Comparison of ENCODE assay signal across 28 mouse cellular contexts in genomic region chr11:5254016-5254415, GRCm38 (mm10). TPM values are rescaled to one million over a fixed set of nuclear protein-coding genes. Genes with fewer than 3 reads are reported as not detected.
DNase-seq lines count a peak whose midpoint lies in the region; ATAC-seq and TF ChIP-seq lines count a peak whose summit lies in the region.
"Had no signal": no experiment of that assay in that cellular context is flagged by ENCODE, and none has a peak within 500 bp of the region (broad histone marks: within the 10 kb centered on the region; RNA-seq: fewer than 3 reads in every experiment).

No protein-coding gene starts in this region.

- H3K36me3 ChIP-seq in embryonic facial prominence, embryonic 10.5 days (replicated peaks): no peaks in the 10 kb centered on the region
- H3K36me3 ChIP-seq in stomach, postnatal 0 days (ENCODE audit: control insufficient read depth, insufficient read depth, low read length): no peaks in the 10 kb centered on the region; the same call in 1 of the 2 replicates
- no peaks in the 10 kb centered on the region for H3K36me3 ChIP-seq in hindbrain, embryonic 16.5 days (ENCODE audit: control insufficient read depth, insufficient read depth, low read length)
- no peaks in the 10 kb centered on the region for H3K36me3 ChIP-seq in kidney, embryonic 16.5 days (ENCODE audit: insufficient read depth, low read length)
- H3K36me3 ChIP-seq: heart, embryonic 13.5 days; kidney, embryonic 15.5 days; lung, embryonic 15.5 days; midbrain, embryonic 12.5 days; neural tube, embryonic 15.5 days; stomach, embryonic 15.5 days had no signal

- intact Hi-C loops in gastrocnemius, adult 2 months (cut with DNase I): no loop called here
- intact Hi-C loops in gastrocnemius, postnatal 14 days (cut with DNase I; ENCODE audit: low total_unique reads): no loop called here

- peak overlapping the region; percentile 66 for H3K27ac ChIP-seq in gastrocnemius, adult 2 months
- 0 out of 2 replicates have a peak overlapping the region, but pooled peaks have one; percentile 1 for H3K27ac ChIP-seq in embryonic facial prominence, embryonic 10.5 days (replicated peaks)
- H3K27ac ChIP-seq in stomach, postnatal 0 days (replicated peaks): 0 out of 2 replicates have a peak overlapping the region, but pooled peaks have one; percentile 0
- no peak overlapping the region for H3K27ac ChIP-seq in hindbrain, embryonic 16.5 days (ENCODE audit: low read depth, low read length)
- no peak overlapping the region for H3K27ac ChIP-seq in kidney, embryonic 16.5 days (ENCODE audit: low read length)
- H3K27ac ChIP-seq: heart, embryonic 13.5 days; hindbrain, embryonic 14.5 days; lung, embryonic 15.5 days; midbrain, embryonic 12.5 days; neural tube, embryonic 15.5 days; stomach, embryonic 15.5 days had no signal

- no peak for ATAC-seq in stomach, postnatal 0 days (ENCODE audit: low FRiP score, low TSS enrichment)
- ATAC-seq in hindbrain, embryonic 16.5 days: no peak
- ATAC-seq in kidney, embryonic 16.5 days (ENCODE audit: low FRiP score, low TSS enrichment): no peak
- ATAC-seq: activated CD4-positive, CD25-positive, alpha-beta regulatory T cell, adult 4 months; forebrain, embryonic 14.5 days; inflammation-experienced regulatory T-cells, adult 6 months had no signal

- no peaks in the 10 kb centered on the region for H3K9me3 ChIP-seq in embryonic facial prominence, embryonic 10.5 days
- no peaks in the 10 kb centered on the region for H3K9me3 ChIP-seq in stomach, postnatal 0 days (ENCODE audit: control insufficient read depth, low read length)
- no peaks in the 10 kb centered on the region for H3K9me3 ChIP-seq in hindbrain, embryonic 16.5 days (ENCODE audit: control insufficient read depth, low read length)
- H3K9me3 ChIP-seq in kidney, embryonic 16.5 days (ENCODE audit: low read length): no peaks in the 10 kb centered on the region
- H3K9me3 ChIP-seq: heart, embryonic 13.5 days; kidney, embryonic 15.5 days; lung, embryonic 15.5 days; midbrain, embryonic 12.5 days; neural tube, embryonic 15.5 days; stomach, embryonic 15.5 days had no signal

- H3K9ac ChIP-seq in stomach, postnatal 0 days (ENCODE audit: low read length): no peak overlapping the region
- no peak overlapping the region for H3K9ac ChIP-seq in hindbrain, embryonic 16.5 days (ENCODE audit: low read depth, low read length)
- H3K9ac ChIP-seq in kidney, embryonic 16.5 days (replicated peaks; ENCODE audit: low read length): no peak overlapping the region
- H3K9ac ChIP-seq: hindbrain, embryonic 14.5 days; kidney, embryonic 15.5 days; lung, embryonic 15.5 days; midbrain, embryonic 12.5 days; neural tube, embryonic 15.5 days; stomach, embryonic 15.5 days had no signal

- H3K27me3 ChIP-seq in embryonic facial prominence, embryonic 10.5 days (replicated peaks; ENCODE audit: low read depth, poor library complexity, severe bottlenecking): no peaks in the 10 kb centered on the region
- no peaks in the 10 kb centered on the region for H3K27me3 ChIP-seq in stomach, postnatal 0 days (ENCODE audit: control insufficient read depth, insufficient read depth, low read length)
- H3K27me3 ChIP-seq in hindbrain, embryonic 16.5 days (replicated peaks; ENCODE audit: control insufficient read depth, insufficient read depth, low read length): no peaks in the 10 kb centered on the region
- no peaks in the 10 kb centered on the region for H3K27me3 ChIP-seq in kidney, embryonic 16.5 days (ENCODE audit: insufficient read depth, low read length)
- H3K27me3 ChIP-seq: CH12.LX; heart, embryonic 13.5 days; kidney, embryonic 15.5 days; lung, embryonic 15.5 days; midbrain, embryonic 12.5 days; neural tube, embryonic 15.5 days; stomach, embryonic 15.5 days had no signal

- WGBS in embryonic facial prominence, embryonic 10.5 days: 80% methylated on average over 2 of the region's 2 CpGs
- 63% methylated on average over 2 of the region's 2 CpGs for WGBS in stomach, postnatal 0 days
- WGBS in hindbrain, embryonic 16.5 days: 83% methylated on average over 2 of the region's 2 CpGs
- WGBS in kidney, embryonic 16.5 days: 45% methylated on average over 2 of the region's 2 CpGs

- H3K4me2 ChIP-seq in stomach, postnatal 0 days (replicated peaks; ENCODE audit: low read depth): no peak overlapping the region
- H3K4me2 ChIP-seq in hindbrain, embryonic 16.5 days (ENCODE audit: low read length): no peak overlapping the region
- no peak overlapping the region for H3K4me2 ChIP-seq in kidney, embryonic 16.5 days (replicated peaks; ENCODE audit: low read depth, low read length)
- H3K4me2 ChIP-seq: heart, embryonic 13.5 days; hindbrain, embryonic 14.5 days; kidney, embryonic 15.5 days; lung, embryonic 15.5 days; midbrain, embryonic 12.5 days; neural tube, embryonic 15.5 days; stomach, embryonic 15.5 days had no signal

- H3K4me1 ChIP-seq in embryonic facial prominence, embryonic 10.5 days: peaks cover 65% of the 10 kb centered on the region
- H3K4me1 ChIP-seq in stomach, postnatal 0 days (replicated peaks; ENCODE audit: control insufficient read depth, insufficient read depth): peaks cover 3% of the 10 kb centered on the region
- peaks cover 11% of the 10 kb centered on the region for H3K4me1 ChIP-seq in hindbrain, embryonic 16.5 days (ENCODE audit: control insufficient read depth, insufficient read depth, low read depth, low read length)
- H3K4me1 ChIP-seq in kidney, embryonic 16.5 days (ENCODE audit: insufficient read depth, low read length): peaks cover 50% of the 10 kb centered on the region

- no peak for DNase-seq in gastrocnemius, adult 2 months
- no peak for DNase-seq in gastrocnemius, postnatal 14 days
- no peak for DNase-seq in embryonic facial prominence, embryonic 10.5 days (ENCODE audit: low spot score)
- no peak for DNase-seq in stomach, postnatal 0 days (ENCODE audit: low spot score)
- peak; percentile 65 for DNase-seq in thymus, postnatal 25 days
- DNase-seq in frontal cortex, postnatal 14 days (ENCODE audit: low spot score in 2 of 2): no peak
- DNase-seq: adrenal gland, adult 2 months; cerebellum, adult 8-10 months; cerebellum, postnatal 25 days; heart, adult 2 months; kidney, adult 18-20 months; kidney, postnatal 4 days; liver; retina, postnatal 1 day; right cerebral cortex, postnatal 14 days had no signal

- no peak for TF ChIP-seq CTCF in gastrocnemius, adult 2 months (IDR thresholded peaks at IDR 0.05)
- TF ChIP-seq CTCF in stomach, postnatal 0 days (IDR thresholded peaks at IDR 0.05; ENCODE audit: low read depth): no peak

- H3K4me3 ChIP-seq in gastrocnemius, adult 2 months: no peak overlapping the region; the same call in 1 of the 2 replicates
- no peak overlapping the region for H3K4me3 ChIP-seq in embryonic facial prominence, embryonic 10.5 days
- no peak overlapping the region for H3K4me3 ChIP-seq in stomach, postnatal 0 days (ENCODE audit: low read depth, low read length)
- no peak overlapping the region for H3K4me3 ChIP-seq in hindbrain, embryonic 16.5 days (ENCODE audit: low read length)
- H3K4me3 ChIP-seq in kidney, embryonic 16.5 days (ENCODE audit: low read length): no peak overlapping the region
- H3K4me3 ChIP-seq: heart, adult 2 months; heart, embryonic 13.5 days; kidney, embryonic 15.5 days; lung, embryonic 15.5 days; midbrain, embryonic 12.5 days; neural tube, embryonic 15.5 days; stomach, embryonic 15.5 days had no signal

- no peak for TF ChIP-seq EP300 in stomach, postnatal 0 days (optimal IDR thresholded peaks at IDR 0.05)

RNA-seq across cellular contexts. Expression of gene Kremen1, which starts 7.3 kb away (rescaled TPM):
- 10 to 100 TPM; 39.4 to 58.7 TPM for total RNA-seq in gastrocnemius, adult 2 months (2021)
- 10 to 100 TPM; 46.8 to 48.1 TPM for total RNA-seq in gastrocnemius, postnatal 14 days (2021)
- 16.5 and 17.3 TPM in 2 replicates for polyA plus RNA-seq in embryonic facial prominence, embryonic 10.5 days (2016; fragmentation: Nextera tagmentation; extraction: Ambion mirVana)
- polyA plus RNA-seq in stomach, postnatal 0 days (2015; fragmentation: Nextera tagmentation; extraction: Ambion mirVana): 12.7 and 13.4 TPM in 2 replicates
- 4.8 and 7.1 TPM in 2 replicates for polyA plus RNA-seq in hindbrain, embryonic 16.5 days (2015; fragmentation: Nextera tagmentation; extraction: Ambion mirVana)
- 25.9 and 27.5 TPM in 2 replicates for polyA plus RNA-seq in kidney, embryonic 16.5 days (2015; fragmentation: Nextera tagmentation; extraction: Ambion mirVana)

Comparison
In these comparisons a context has a peak if more than half of its experiments do, and no peak if none do; other contexts are left out.
1. H3K27ac ChIP-seq: peak in gastrocnemius, adult 2 months (single experiment), embryonic facial prominence, embryonic 10.5 days (single experiment) and stomach, postnatal 0 days (single experiment); none in hindbrain, embryonic 16.5 days (single experiment) and kidney, embryonic 16.5 days (single experiment).